Mouse (Mus musculus) embryonic facial prominence, embryonic 15.5 days (tissue): ENCODE measurements at regions not wholly inside any gene's neighbourhood (a gene's known extent, or its start where the extent isn't known, plus 50 kb on each side); places are given as distances from the start of the nearest gene placed in this dataset.

Experiments
- ATAC-seq: fragments of 200-750 bp; cut with Nextera tagmentation; 2 replicates; pipeline ENCODE4 v1.8.0; 2017; ENCODE audit warnings: low read depth, moderate TSS enrichment; ENCODE audit not compliant: insufficient number of reproducible peaks, low FRiP score, low TSS enrichment
- H3K27ac ChIP-seq: fragments of 300-500 bp; sonication (generic); replicated peaks from 2 replicates; pipeline ENCODE4 v1.5.1; 2015; ENCODE audit warnings: mild to moderate bottlenecking, inconsistent platforms
- H3K27me3 ChIP-seq: fragments of 300-500 bp; sonication (generic); 2 replicates; pipeline ENCODE4 v1.6.1; 2015; ENCODE audit warnings: inconsistent platforms
- H3K36me3 ChIP-seq: fragments of 300-500 bp; sonication (generic); 2 replicates; pipeline ENCODE4 v1.6.1; 2015; ENCODE audit warnings: mild to moderate bottlenecking, inconsistent platforms
- H3K4me1 ChIP-seq: fragments of 300-500 bp; sonication (generic); 2 replicates; pipeline ENCODE4 v1.6.1; 2015; ENCODE audit warnings: inconsistent platforms
- H3K4me2 ChIP-seq: fragments of 300-500 bp; sonication (generic); replicated peaks from 2 replicates; pipeline ENCODE4 v1.6.1; 2015; ENCODE audit warnings: mild to moderate bottlenecking, inconsistent platforms
- H3K4me3 ChIP-seq: fragments of 300-500 bp; sonication (generic); replicated peaks from 2 replicates; pipeline ENCODE4 v1.5.1; 2015; ENCODE audit warnings: mild to moderate bottlenecking, inconsistent platforms
- H3K9ac ChIP-seq: fragments of 300-500 bp; sonication (generic); 2 replicates; pipeline ENCODE4 v1.6.1; 2015; ENCODE audit warnings: inconsistent platforms
- H3K9me3 ChIP-seq: fragments of 300-500 bp; sonication (generic); replicated peaks from 2 replicates; pipeline ENCODE4 v1.6.1; 2016; ENCODE audit warnings: inconsistent platforms
- WGBS: fragments of 180-500 bp; shearing (Covaris S2); methylation state at CpG from one replicate; pipeline ENCODE4 v1.1.7; 2015; 5-methylcytosine and 5-hydroxymethylcytosine counted together

DNA sequence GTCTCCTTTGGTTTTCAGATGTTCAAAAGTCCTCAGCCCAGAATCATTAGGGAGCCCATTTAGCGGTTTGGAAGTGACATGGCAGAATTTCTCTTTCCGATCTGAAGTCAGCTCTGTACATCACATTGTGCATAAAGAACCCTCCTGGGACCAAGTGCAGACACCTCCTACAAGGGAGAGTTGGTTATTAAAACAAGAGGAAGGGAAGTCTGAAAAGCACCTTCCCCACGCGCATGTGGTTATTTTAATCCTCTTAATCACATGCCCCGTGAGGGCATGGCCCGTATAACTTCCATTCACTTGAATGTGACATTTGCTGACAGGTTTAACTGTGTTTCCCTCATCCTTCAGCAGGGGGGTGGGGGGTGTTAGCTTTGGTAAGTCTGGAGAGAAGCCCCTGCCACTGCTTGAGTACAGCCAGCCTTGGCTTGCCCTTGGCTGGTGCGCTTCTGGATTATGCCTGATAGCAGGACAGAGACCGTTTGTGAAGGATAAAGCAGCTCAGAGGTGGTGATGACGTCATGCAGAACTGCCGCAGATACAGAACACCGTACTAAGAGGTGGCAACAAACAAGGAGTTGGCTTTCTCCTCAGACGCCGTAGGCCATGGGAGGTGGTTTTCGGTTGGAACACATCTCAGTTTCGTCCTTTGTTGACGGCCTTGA, 51.5 kb upstream of the Pcdh8 start:
- WGBS = 62% methylated on average over 16 of the region's 16 CpGs
- ATAC-seq = no peak; the same call in 1 of the 2 replicates

DNA sequence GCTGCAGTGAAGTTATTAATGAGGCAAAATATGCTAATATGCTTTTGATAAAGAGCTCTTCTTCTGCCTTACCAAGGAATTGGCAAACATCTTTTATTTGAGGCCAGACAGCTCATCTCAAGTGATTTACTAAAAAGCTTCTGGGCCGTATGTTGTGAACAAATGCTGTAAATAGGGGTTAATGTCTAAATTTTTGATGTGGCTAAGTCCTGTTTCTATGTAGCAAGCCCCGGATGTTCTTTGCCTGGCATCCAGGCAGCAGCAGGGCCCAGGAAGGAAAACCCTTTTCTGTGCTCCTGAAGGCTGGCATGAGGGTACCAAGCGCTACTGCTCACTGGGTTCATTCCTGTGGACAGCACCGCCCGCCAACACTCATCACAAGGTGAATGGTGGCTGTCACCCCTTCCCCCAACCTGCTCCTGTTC, 50.9 kb upstream of the Pcdh8 start:
- no peak for ATAC-seq
- Histone ChIP-seq H3K36me3 (no peaks in the 10 kb centered on the region), H3K27me3 (no peaks in the 10 kb centered on the region), H3K4me2 (no peak overlapping the region), H3K27ac (no peak overlapping the region), H3K9me3 (no peaks in the 10 kb centered on the region), H3K4me1 (no peaks in the 10 kb centered on the region), H3K9ac (no peak overlapping the region), H3K4me3 (no peak overlapping the region)
- 75% methylated on average over 5 of the region's 5 CpGs for WGBS

More for the DNA sequence above, 51.5 kb upstream of the Pcdh8 start:
- no peaks in the 10 kb centered on the region for H3K27me3 ChIP-seq
- no peak overlapping the region for H3K4me3 ChIP-seq
- no peaks in the 10 kb centered on the region for H3K4me1 ChIP-seq
- no peak overlapping the region for H3K27ac ChIP-seq
- H3K4me2 ChIP-seq = no peak overlapping the region
- H3K9me3 ChIP-seq = no peaks in the 10 kb centered on the region
- H3K36me3 ChIP-seq = no peaks in the 10 kb centered on the region
- no peak overlapping the region for H3K9ac ChIP-seq

DNA sequence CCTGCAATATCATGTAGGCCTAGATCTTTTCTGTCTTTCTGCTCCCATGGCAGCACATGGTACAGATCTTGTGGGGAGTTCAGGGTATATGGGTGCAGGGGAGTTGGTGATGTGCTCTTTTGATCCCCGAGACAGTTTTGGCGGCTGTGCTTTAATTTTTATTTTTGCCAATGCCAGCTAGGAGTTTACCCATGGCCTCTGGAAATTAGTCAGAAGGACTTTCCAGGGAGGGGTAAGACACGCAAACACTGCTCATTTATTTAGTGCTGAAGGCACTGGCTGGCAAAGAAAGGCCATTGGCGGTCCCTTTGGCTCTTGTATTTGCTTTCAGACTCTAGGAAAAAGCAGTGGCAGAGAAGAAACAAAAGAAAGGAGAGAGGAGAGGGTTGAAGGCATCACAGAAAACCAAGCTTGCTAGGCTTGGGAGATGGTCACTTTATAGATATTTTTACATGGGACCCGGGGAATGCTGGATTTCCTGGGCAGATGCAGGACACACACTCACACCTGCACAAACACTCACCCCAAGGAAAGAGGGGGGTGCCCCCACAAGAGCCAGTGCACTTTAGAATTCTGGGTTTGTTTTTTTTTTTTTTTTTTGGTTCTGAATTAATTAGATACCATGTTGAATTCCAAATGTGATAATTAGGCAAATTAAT, 50.4 kb upstream of the Pcdh8 start:
- no peak overlapping the region for H3K4me2 ChIP-seq
- no peak overlapping the region for H3K27ac ChIP-seq
- H3K9me3 ChIP-seq = no peaks in the 10 kb centered on the region
- H3K36me3 ChIP-seq = no peaks in the 10 kb centered on the region
- 77% methylated on average over 5 of the region's 5 CpGs for WGBS
- ATAC-seq = no peak
- H3K27me3 ChIP-seq = no peaks in the 10 kb centered on the region
- H3K4me3 ChIP-seq = no peak overlapping the region
- no peak overlapping the region for H3K9ac ChIP-seq
- no peaks in the 10 kb centered on the region for H3K4me1 ChIP-seq
